Mouse (Mus musculus): ENCODE results near the gene Fam193b.

The Fam193b gene

DNA sequence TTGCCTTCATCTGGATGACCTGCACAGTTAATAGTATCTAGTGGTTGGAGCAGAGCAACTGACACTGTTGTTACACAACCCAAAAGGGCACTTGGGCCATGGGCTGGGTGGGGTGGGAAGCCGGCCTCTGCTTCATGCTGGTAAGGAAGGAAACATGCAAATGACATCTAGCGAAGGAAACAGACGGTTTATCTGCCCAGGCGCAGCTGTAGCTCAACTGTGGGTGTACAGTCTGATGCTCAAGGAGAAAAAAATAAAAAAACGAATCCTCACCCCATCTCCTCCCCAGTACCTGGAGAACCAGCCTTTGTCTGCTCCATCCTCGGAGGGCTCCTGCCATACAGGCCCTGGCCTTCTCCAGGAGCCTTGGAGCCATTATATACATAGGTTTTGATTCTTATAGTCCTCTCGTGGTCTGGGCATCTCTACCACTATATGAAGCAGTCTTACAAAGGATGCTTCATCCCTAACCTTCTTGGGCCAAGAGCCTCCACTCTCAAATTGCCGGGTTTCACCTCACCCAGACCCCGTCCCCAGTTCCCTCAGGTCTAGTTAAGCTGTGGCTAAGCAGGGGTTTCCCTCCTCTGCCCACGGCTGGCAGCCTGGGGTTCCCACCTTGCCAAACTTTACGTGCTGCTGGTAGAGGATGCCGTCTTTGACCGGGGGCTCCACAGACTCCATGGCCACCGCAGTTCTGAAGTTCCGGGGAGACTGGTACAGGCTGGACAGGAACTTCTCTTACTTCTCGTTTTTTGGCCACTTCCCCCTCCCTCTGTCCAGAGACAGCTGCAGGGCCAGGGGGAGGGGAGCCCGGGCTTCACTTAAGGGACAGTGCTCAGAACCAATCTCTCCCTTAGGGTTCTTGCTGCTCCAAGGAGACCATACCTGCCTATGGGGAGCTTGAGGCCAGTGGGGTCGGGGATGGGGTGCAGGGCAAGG is 42.8 kb downstream of the Fam193b start:
- DNase-seq (ENCODE audit: low read depth, low spot score) = no peak

DNA sequence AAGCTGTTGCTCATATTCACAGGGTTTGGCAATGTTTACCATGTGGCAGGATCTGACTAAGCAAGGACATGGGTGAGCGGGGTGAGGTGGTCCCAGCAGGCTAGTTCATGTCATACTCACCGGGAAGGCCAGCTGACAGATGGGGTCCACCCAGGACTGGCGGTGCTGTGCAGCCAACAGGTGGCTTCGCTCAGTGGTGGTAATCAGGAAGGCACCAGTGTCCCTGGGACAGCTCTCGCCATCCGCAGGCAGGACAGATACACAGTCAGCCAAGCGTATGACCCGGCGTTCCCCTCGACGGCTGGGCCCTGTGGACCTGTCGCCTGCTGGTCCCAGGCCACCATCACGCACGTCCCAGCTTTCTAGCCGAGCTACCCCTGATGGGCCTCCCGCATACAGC is 43.7 kb downstream of the Fam193b start:
- DNase-seq (ENCODE audit: low read depth, low spot score) = no peak

GRCm38 (mm10) chr13:55525733-55526553 is 45.0 kb downstream of the Fam193b start:
- DNase-seq (ENCODE audit: low read depth, low spot score) = no peak

DNA sequence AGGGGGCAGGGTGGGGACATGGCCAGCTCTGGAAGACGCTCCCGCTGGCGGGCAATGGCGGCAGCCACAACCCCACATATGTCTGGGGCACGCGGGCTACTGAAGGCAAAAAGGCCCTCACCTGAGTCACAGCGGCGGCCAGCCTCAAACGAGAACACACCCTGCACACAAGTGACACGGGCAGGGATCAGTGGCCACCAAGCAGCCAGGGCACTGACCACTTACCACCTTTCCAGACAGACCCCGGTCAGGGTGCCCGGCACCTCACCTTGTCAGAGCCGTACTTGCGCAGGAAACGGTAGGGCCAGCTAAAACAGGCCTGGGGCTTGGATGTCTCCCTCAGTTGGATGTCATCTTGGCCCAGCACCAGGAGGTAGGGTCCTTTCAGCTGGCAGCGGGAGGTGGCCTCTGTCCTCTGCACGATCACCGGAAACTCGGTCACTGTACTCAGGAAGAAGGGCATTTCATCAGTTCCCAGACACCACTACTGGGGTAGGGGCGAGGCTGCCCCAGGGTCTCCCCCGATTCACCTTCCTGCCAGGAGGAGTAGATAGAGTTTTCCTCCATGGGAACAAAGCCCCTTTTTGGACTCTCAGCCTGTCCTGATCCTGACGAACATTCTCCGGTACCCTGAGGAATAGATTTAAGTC is 46.8 kb downstream of the Fam193b start:
- no peak for DNase-seq (ENCODE audit: low read depth, low spot score)

DNA sequence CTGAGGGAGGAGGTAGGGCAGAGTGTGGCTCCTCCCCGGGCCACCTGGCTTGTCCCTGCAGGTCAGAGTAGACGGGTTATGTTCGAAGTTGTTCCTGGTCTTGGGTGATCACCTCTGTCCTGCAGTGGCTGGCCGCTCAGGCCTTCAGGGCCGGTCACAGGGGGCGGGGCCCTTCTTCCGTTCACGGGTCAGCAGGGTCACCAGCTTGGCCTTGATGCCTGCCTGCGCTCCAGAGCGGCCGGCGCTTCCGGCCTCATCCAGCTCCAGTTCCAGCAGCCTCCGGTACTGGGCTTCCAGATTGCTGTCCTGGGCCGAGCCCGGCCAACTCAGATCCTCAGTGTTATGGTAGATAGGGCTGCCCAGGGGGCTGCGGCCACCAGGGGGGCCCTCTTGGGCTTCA is 47.6 kb downstream of the Fam193b start:
- no peak for DNase-seq (ENCODE audit: low read depth, low spot score)

DNA sequence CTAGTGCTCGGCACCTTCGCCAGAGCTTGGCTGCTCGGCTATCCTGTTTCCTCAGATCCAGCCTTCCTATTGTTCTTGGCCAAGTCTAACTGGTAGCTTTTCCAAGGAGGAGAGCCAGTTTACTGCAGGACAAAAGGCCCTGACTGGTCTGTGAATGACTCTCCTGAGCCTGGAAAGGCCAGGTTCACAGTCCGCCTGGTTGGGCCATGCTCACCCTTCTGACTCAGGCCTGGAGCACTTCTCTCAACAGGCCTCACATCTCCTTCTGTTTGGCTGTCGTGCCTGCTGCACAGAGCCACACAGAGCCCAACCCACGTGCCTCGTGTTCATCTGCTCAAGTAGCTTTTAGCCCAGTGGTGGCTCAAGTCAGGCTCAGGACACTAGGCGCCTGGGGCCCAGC is 48.2 kb downstream of the Fam193b start:
- peak; percentile 64 for DNase-seq (ENCODE audit: low read depth, low spot score)

DNA sequence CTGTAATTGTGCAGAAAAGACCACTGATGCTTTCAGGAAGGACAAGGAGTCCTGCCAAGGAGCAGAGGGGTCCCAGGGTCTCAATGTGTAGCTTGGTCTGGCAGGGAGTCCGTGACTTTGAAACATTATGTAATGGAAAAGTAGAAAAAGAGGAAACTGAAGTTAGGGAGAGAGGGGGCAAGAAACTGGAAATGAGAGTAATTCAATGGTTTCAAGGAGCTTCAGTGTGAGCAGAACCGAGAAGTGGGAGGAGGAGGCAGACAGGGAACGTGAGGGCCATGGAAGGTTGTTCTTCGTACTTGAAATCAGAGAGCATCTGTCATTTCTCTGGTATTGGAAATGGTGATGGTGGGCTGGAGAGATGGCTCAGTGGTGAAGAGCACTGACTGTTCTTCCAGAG is 51.3 kb downstream of the Fam193b start:
- DNase-seq (ENCODE audit: low read depth, low spot score) = no peak

DNA sequence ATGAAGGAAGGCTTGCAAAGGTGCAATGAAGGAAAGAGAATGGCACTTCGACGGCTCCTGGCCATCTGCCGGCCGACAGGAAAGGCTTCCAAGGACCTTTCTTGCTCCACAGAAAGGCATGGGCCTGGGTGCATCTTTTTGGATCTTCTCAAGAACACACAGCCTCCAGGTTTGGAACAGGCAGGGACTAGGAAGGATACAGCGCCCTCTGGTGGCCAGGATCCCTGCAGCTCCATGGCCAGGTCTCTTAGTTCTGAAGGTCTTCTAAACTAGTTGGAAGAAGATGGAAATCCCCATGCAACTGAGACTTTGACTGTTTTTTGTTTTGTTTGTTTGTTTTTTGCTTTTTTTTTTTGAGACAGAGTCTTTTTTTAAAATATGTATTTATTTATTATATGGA is 54.0 kb downstream of the Fam193b start:
- DNase-seq (ENCODE audit: low read depth, low spot score) = peak; percentile 89

GRCm38 (mm10) chr13:55513828-55514227 is 57.1 kb downstream of the Fam193b start:
- no peak for DNase-seq (ENCODE audit: low read depth, low spot score)

DNA sequence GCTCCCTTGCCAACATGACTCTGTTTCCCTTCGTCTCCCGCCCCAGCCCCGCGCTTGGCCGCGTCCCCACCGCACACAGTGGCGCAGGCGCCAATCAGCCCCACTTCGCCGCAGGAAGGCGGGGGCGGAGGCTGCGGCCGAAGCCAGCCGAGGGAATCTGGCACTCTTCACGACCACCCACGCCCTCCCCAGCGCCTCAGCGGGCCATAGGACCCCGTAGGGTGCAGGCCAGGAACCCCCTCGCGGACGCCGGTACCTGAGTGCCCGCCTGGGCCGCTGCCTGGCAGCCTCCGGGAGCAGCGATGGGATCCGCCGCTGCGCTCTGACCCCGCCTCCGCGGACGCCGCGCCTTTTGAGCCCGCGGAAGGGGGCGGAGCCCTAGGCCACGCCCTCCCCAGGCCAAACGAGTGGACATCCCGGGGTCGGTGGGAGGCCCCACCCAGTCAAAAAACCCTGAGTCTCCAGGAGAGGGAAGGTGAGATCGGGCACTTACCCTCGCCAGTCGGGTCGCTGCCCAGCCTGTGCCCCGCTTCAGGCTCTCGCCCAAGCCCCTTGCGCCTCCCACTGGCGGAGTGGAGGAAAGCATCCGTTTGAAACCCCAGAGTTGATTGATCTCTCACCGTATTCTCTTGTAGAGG is 57.7 kb downstream of the Fam193b start, which contains the start of gene Pdlim7:
TSS of gene Pdlim7 (minus strand) at position 566 of the 638 bp plus-strand sequence.
- peak; percentile 92 for DNase-seq (ENCODE audit: low read depth, low spot score)

- DNase-seq (ENCODE audit: low read depth, low spot score) = peak; percentile 55
Measured at GRCm38 (mm10) chr13:55512379-55513031, 58.4 kb downstream of the Fam193b start.

DNA sequence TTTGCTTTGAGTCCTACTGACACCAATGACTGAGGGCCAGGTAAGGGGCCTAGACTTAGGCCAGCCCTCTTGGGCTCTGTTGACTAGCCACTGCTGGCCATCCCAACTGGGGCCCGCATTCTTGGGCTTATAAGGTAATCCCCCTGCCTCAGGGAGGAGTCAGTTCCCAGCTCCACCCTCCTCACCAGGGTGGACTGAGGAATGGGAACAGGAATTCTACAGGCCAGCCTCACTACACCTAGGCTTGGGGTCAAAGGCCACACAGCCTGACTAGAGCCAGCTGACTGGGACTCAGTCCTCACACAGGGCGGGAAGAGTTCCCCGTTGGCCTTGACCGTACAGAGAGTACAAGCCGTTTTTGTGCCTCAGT is 59.4 kb downstream of the Fam193b start:
- DNase-seq (ENCODE audit: low read depth, low spot score) = no peak

- DNase-seq (ENCODE audit: low read depth, low spot score) = peak; percentile 61
Measured at GRCm38 (mm10) chr13:55510668-55511491, 60.0 kb downstream of the Fam193b start.

DNA sequence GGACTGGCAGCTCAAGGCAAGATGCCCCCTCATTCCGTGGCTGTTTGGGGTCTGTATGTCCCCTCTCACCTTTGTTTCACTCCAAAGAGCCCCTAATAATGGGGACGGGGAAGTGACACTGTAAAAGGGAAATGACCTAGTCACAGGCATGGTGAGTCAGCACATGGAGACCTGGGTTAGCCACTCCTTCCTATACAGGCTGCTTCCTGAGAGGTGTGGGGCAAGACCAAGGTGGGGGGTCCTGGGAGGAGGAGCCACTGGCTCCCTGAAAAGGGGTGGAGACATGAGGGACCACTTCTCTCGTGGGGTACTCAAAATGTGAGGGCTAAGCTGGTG is 60.6 kb downstream of the Fam193b start:
- peak; percentile 47 for DNase-seq (ENCODE audit: low read depth, low spot score)

- no peak for DNase-seq (ENCODE audit: low read depth, low spot score)
Measured at GRCm38 (mm10) chr13:55508531-55508930, 62.4 kb downstream of the Fam193b start.

DNA sequence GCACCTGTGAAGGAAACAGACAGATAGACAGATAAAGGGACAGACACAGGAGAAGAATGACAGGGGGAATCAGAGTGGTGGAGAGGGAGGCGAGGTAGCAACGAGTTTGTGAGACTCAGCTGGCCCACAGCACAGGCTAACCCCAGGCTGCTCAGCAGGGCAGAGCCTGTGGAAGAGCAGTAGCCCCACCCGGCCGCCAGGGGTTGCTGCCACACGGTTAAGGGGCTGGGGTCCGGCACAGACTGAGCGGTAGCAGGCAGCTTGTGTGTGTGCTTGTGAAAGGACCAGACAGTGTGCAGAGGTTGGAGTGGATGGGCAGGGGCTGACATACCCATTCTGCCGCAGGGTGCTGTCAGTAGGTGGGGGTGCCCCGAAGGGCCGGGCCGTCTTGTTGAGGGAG is 63.0 kb downstream of the Fam193b start:
- peak; percentile 88 for DNase-seq (ENCODE audit: low read depth, low spot score)

DNA sequence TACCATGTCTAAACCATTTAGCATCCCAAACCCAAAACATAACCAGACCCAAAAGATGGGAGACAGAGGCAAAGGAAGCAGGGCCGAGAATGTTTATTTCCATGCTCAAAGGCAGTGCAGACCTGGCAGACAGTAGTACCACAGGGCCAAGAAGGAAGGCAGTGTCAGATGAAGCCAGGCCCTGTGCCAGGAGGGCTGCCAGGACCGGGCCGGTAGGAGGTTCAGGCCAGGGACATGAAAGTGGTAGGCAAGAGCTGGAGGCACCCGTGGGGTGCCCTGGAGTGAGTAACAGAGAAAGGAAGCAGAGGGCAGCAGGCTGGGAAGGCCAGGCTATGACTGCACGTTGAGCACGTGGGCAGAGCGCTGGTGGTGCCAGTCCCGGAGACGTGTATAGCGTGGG is 64.2 kb downstream of the Fam193b start:
- no peak for DNase-seq (ENCODE audit: low read depth, low spot score)

DNA sequence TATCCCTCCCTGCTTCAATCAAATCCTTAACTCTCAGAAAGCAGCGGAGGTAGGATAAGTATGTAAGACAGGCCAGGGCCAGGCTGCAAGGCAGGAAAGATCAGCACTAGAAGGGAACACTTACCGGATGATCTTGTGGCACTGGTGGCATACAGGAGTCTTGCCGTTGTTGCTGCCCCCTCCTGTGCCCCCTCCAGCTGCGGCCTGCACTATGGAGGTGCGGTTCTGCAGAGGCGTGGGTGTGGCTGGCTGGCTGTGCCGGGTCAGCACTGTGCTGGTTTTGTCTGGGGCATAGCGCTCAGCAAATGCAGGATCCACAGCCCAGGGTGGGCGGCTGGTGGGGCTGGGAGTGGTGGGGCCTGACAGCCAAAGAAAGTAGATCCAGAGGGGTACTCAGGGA is 65.1 kb downstream of the Fam193b start:
- no peak for DNase-seq (ENCODE audit: low read depth, low spot score)

GRCm38 (mm10) chr13:55504390-55504789 is 66.5 kb downstream of the Fam193b start:
- no peak for DNase-seq (ENCODE audit: low read depth, low spot score)

DNA sequence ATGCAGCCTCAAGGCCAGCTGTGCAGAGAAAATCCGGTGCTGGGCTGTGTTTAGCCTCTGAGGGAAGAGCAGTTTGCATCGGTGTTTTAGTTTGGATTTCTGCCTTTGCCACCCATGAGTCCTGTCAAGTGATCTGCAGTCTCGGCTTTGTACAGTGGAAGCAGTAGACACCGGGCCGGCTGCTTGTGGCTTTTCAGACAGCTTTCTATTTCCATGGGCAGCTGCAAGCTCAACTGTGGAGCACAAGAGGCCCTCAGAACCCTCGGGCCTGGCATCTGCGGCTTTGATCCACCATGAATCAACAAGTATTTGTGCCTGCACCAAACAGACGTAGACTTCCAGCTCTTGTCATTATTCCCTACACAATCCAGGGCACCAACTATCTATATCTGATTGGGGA is 68.5 kb downstream of the Fam193b start:
- no peak for DNase-seq (ENCODE audit: low read depth, low spot score)

Measured in ZHBTc4 (cell line).